Mouse (Mus musculus) liver, embryonic 14.5 days (tissue): Measurements from ENCODE around the gene Tbcd. TPM values are rescaled to one million over a fixed set of nuclear protein-coding genes. Genes with fewer than 3 reads are reported as not detected.

Experiments used
- ATAC-seq: fragments of 200-750 bp; cut with Nextera tagmentation; 2 replicates; pipeline ENCODE4 v1.8.0; 2017; ENCODE audit warnings: moderate number of reproducible peaks, mild to moderate bottlenecking, moderate library complexity; ENCODE audit not compliant: insufficient read depth
- DNase-seq, 3 experiments: peaks; one replicate each; pipeline ENCODE4 v3.0.0-alpha.2; 2012 to 2013; ENCODE audit warnings: low read depth in 3 of 3, low spot score in 3 of 3
- H3K27ac ChIP-seq: fragments of 300-500 bp; sonication (generic); 2 replicates; pipeline ENCODE4 v1.5.1; 2014; ENCODE audit warnings: moderate library complexity, mild to moderate bottlenecking, control low read depth, inconsistent platforms
- H3K27me3 ChIP-seq: fragments of 300-500 bp; sonication (generic); 2 replicates; pipeline ENCODE4 v1.6.1; 2014; ENCODE audit warnings: mild to moderate bottlenecking, low read length, moderate library complexity; ENCODE audit not compliant: control insufficient read depth, insufficient read depth
- H3K36me3 ChIP-seq: fragments of 300-500 bp; sonication (generic); replicated peaks from 2 replicates; pipeline ENCODE4 v1.6.1; 2014; ENCODE audit warnings: low read depth; ENCODE audit not compliant: control insufficient read depth, insufficient read depth
- H3K4me1 ChIP-seq, 2 experiments: fragments of 200-500 bp in 1 of 2; fragments of 300-500 bp in 1 of 2; sonication (generic) in 1 of 2; replicated peaks; 2 replicates each; pipeline ENCODE4 v1.6.1; 2012 to 2014; ENCODE audit warnings: antibody characterized with exemption in 1 of 2, inconsistent platforms in 1 of 2, low read length in 1 of 2; ENCODE audit not compliant: control insufficient read depth in 2 of 2, insufficient read depth in 2 of 2
- H3K4me2 ChIP-seq: fragments of 300-500 bp; sonication (generic); 2 replicates; pipeline ENCODE4 v1.6.1; 2014; ENCODE audit warnings: low read depth, mild to moderate bottlenecking, control low read depth, moderate library complexity
- H3K4me3 ChIP-seq, 2 experiments: fragments of 200-500 bp in 1 of 2; fragments of 300-500 bp in 1 of 2; sonication (generic) in 1 of 2; 2 replicates each; pipeline ENCODE4 v1.5.1; 2012 to 2014; ENCODE audit warnings: low read depth in 2 of 2, low read length in 2 of 2, mild to moderate bottlenecking in 2 of 2, control low read depth in 1 of 2, inconsistent platforms in 1 of 2, moderate library complexity in 1 of 2; ENCODE audit not compliant: insufficient read depth in 1 of 2
- H3K9ac ChIP-seq: fragments of 300-500 bp; sonication (generic); replicated peaks from 2 replicates; pipeline ENCODE4 v1.6.1; 2014; ENCODE audit warnings: mild to moderate bottlenecking, control low read depth, moderate library complexity
- H3K9me3 ChIP-seq: fragments of 300-500 bp; sonication (generic); 2 replicates; pipeline ENCODE4 v1.6.1; 2016; ENCODE audit warnings: low read length, mixed read lengths; ENCODE audit not compliant: control insufficient read depth
- CTCF ChIP-seq: IDR thresholded peaks from 2 replicates; pipeline ENCODE4 v1.5.1; 2016; ENCODE audit warnings: antibody characterized with exemption, low read depth, control low read depth
- EP300 ChIP-seq: IDR thresholded peaks from 2 replicates; pipeline ENCODE4 v1.6.1; 2016; ENCODE audit warnings: antibody characterized with exemption, low read depth
- WGBS: fragments of 180-500 bp; shearing (Covaris S2); extraction: QIAGEN DNeasy Blood & Tissue Kit; methylation state at CpG from one replicate; pipeline ENCODE4 v1.1.7; 2014; ENCODE audit not compliant: insufficient replicate concordance; 5-methylcytosine and 5-hydroxymethylcytosine counted together
- polyA plus RNA-seq, 2 experiments: library from polyadenylated mRNA; depleted of rRNA in 1 of 2; stranded (reverse) in 1 of 2; unstranded in 1 of 2; fragments of >200 nt; fragmentation: Nextera tagmentation in 1 of 2; extraction: Ambion mirVana in 1 of 2; gene quantifications; 2 replicates each; pipeline versions ENCODE4 v1.2.1 to v1.2.3; 2012 to 2014

Gene Tbcd
- polyA plus RNA-seq, 2 experiments = 15.6 to 20.4 TPM

GRCm38 (mm10) chr11:121519703-121520102, 68.0 kb downstream of the Tbcd start:
- ATAC-seq = no peak
- no peaks in the 10 kb centered on the region for H3K36me3 ChIP-seq
- H3K27me3 ChIP-seq = no peaks in the 10 kb centered on the region
- H3K4me2 ChIP-seq = no peak overlapping the region
- peaks cover 0 to 4% of the 10 kb centered on the region in 2 experiments; a peak in 2 of 4 replicates for H3K4me1 ChIP-seq
- WGBS = 76% methylated on average over 7 of the region's 7 CpGs
- no peak for DNase-seq
- TF ChIP-seq EP300 (no peak), CTCF (no peak)
- no peak overlapping the region for H3K9ac ChIP-seq
- H3K4me3 ChIP-seq = no peak overlapping the region
- no peaks in the 10 kb centered on the region for H3K9me3 ChIP-seq
- no peak overlapping the region for H3K27ac ChIP-seq

DNA sequence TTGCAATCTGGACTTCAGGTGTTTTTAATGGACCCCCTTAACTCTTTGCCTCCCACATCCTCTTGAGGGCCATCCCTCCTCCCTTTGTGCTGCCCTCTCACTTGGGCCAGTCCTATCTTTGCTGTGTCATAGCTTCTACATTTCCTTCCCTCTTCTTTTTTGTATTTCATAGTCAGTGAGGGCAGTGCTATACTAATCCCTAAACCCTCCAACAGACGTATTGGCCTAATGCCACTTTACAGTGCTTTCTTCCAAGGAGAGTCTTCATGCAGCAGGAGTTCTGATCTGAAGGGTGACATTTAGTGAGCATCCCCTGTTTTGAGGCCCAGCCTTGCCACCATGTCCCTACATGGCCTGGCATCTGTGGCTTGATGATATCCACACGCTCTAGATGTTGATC, 69.0 kb downstream of the Tbcd start:
- H3K4me2 ChIP-seq = no peak overlapping the region
- no peak overlapping the region for H3K9ac ChIP-seq
- WGBS = 38% methylated on average over 2 of the region's 2 CpGs
- DNase-seq = no peak
- no peaks in the 10 kb centered on the region for H3K9me3 ChIP-seq
- H3K27me3 ChIP-seq = no peaks in the 10 kb centered on the region
- no peak for ATAC-seq
- no peaks in the 10 kb centered on the region for H3K36me3 ChIP-seq
- no peak overlapping the region for H3K27ac ChIP-seq
- H3K4me3 ChIP-seq = no peak overlapping the region
- H3K4me1 ChIP-seq = peaks cover 0 to 4% of the 10 kb centered on the region in 2 experiments; a peak in 2 of 4 replicates
- TF ChIP-seq EP300 = no peak

- Histone ChIP-seq H3K27me3 (no peaks in the 10 kb centered on the region), H3K9ac (no peak overlapping the region), H3K4me2 (no peak overlapping the region), H3K4me1 (peaks cover 0 to 4% of the 10 kb centered on the region in 2 experiments; a peak in 1 of 4 replicates), H3K27ac (no peak overlapping the region), H3K36me3 (no peaks in the 10 kb centered on the region), H3K4me3 (no peak overlapping the region), H3K9me3 (no peaks in the 10 kb centered on the region)
- ATAC-seq (0 out of 2 replicates have a peak, but pooled peaks have one; percentile 9), DNase-seq (no peak)
- WGBS = 62% methylated on average over 4 of the region's 4 CpGs
- TF ChIP-seq CTCF (no peak), EP300 (no peak)
Measured at GRCm38 (mm10) chr11:121522156-121522762, 70.5 kb downstream of the Tbcd start.

DNA sequence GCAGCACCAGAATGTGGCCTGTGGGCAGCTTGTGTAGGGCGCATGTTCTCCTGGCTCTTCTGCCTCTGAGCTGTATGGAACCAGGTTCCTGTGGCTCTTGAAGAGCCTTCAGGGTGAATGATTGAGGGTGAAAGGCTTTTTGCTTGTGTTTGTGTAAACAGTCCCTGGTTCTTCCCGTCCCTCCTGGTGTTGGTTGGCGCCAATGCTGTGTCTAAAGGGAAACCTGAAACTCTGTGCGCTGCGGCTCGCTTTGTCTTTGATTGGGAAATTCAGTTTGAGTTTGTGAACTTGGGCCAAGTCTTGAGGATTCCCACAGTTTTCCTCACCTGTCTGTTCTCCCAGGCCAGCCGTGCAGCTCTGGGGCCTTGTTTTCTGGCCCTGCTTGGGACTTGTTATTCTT, 72.4 kb downstream of the Tbcd start:
- no peaks in the 10 kb centered on the region for H3K9me3 ChIP-seq
- ATAC-seq (no peak), DNase-seq (no peak)

GRCm38 (mm10) chr11:121529747-121530146, 78.0 kb downstream of the Tbcd start:
- Histone ChIP-seq H3K9me3 (no peaks in the 10 kb centered on the region), H3K36me3 (no peaks in the 10 kb centered on the region), H3K4me3 (no peak overlapping the region), H3K4me2 (no peak overlapping the region), H3K4me1 (no peaks in the 10 kb centered on the region), H3K27me3 (no peaks in the 10 kb centered on the region), H3K27ac (no peak overlapping the region), H3K9ac (no peak overlapping the region)
- ATAC-seq (no peak), DNase-seq (no peak)
- WGBS = 56% methylated on average over 3 of the region's 3 CpGs
- no peak for TF ChIP-seq CTCF
- no peak for TF ChIP-seq EP300

More for the DNA sequence above, 72.4 kb downstream of the Tbcd start:
- H3K4me3 ChIP-seq = no peak overlapping the region
- H3K36me3 ChIP-seq = no peaks in the 10 kb centered on the region
- no peak overlapping the region for H3K9ac ChIP-seq
- TF ChIP-seq EP300 = no peak
- TF ChIP-seq CTCF = no peak
- H3K27me3 ChIP-seq = no peaks in the 10 kb centered on the region
- no peak overlapping the region for H3K27ac ChIP-seq
- 84% methylated on average over 7 of the region's 7 CpGs for WGBS
- H3K4me2 ChIP-seq = no peak overlapping the region
- peaks cover 0 to 4% of the 10 kb centered on the region in 2 experiments; a peak in 1 of 4 replicates for H3K4me1 ChIP-seq
